Mouse (Mus musculus) forebrain, embryonic 10.5 days (tissue): Measurements from ENCODE around the gene Krt36. TPM values are rescaled to one million over a fixed set of nuclear protein-coding genes. Genes with fewer than 3 reads are reported as not detected.

Experiments
- DNase-seq: peaks from one replicate; pipeline ENCODE4 v3.0.0-alpha.2; 2017; ENCODE audit warnings: low spot score; ENCODE audit errors: extremely low spot score
- H3K27ac ChIP-seq: fragments of 300-500 bp; sonication (generic); 2 replicates; pipeline ENCODE4 v1.5.1; 2016; ENCODE audit warnings: mild to moderate bottlenecking
- H3K27me3 ChIP-seq: fragments of 300-500 bp; sonication (generic); 2 replicates; pipeline ENCODE4 v1.6.1; 2016; ENCODE audit warnings: mild to moderate bottlenecking; ENCODE audit not compliant: poor library complexity, severe bottlenecking
- H3K36me3 ChIP-seq: fragments of 300-500 bp; sonication (generic); replicated peaks from 2 replicates; pipeline ENCODE4 v1.6.1; 2016; ENCODE audit warnings: mild to moderate bottlenecking, moderate library complexity
- H3K4me1 ChIP-seq: fragments of 300-500 bp; sonication (generic); 2 replicates; pipeline ENCODE4 v1.6.1; 2016
- H3K4me3 ChIP-seq: fragments of 300-500 bp; sonication (generic); 2 replicates; pipeline ENCODE4 v1.5.1; 2016; ENCODE audit warnings: mild to moderate bottlenecking, moderate library complexity
- H3K9me3 ChIP-seq: fragments of 300-500 bp; sonication (generic); 2 replicates; pipeline ENCODE4 v1.6.1; 2016; ENCODE audit warnings: mild to moderate bottlenecking, moderate library complexity
- WGBS: fragments of 180-500 bp; shearing (Covaris S2); methylation state at CpG from one replicate; pipeline ENCODE4 v1.1.7; 2016; 5-methylcytosine and 5-hydroxymethylcytosine counted together
- polyA plus RNA-seq: library from polyadenylated mRNA; unstranded; fragments of >200 nt; fragmentation: Nextera tagmentation; extraction: Ambion mirVana; gene quantifications from 2 replicates; pipeline ENCODE4 v1.2.1, GENCODE M21; 2016

Gene Krt36
- polyA plus RNA-seq, 1 experiment from 2014 or later = not detected

- no peak within 1 kb of the TSS for H3K27ac ChIP-seq
- no peaks in the 10 kb centered on the region for H3K27me3 ChIP-seq
- no peaks in the 10 kb centered on the region for H3K36me3 ChIP-seq
- H3K4me3 ChIP-seq = no peak within 1 kb of the TSS
- no peak for DNase-seq
- WGBS = 80% methylated on average over 3 of the region's 3 CpGs
- no peaks in the 10 kb centered on the region for H3K4me1 ChIP-seq
- H3K9me3 ChIP-seq = no peaks in the 10 kb centered on the region
Observed at GRCm38 (mm10) chr11:100121466-100121865, 16.0 kb upstream of the Krt36 start, which contains the start of gene Krt13. Gene Krt13 (minus strand): TSS chr11:100121566.

GRCm38 (mm10) chr11:100120331-100120730 lies 14.9 kb upstream of the Krt36 start:
- H3K4me3 ChIP-seq = no peak overlapping the region
- no peak overlapping the region for H3K27ac ChIP-seq
- H3K9me3 ChIP-seq = no peaks in the 10 kb centered on the region
- no peaks in the 10 kb centered on the region for H3K36me3 ChIP-seq
- 96% methylated on average over 5 of the region's 5 CpGs for WGBS
- DNase-seq = no peak
- H3K27me3 ChIP-seq = no peaks in the 10 kb centered on the region
- no peaks in the 10 kb centered on the region for H3K4me1 ChIP-seq

DNA sequence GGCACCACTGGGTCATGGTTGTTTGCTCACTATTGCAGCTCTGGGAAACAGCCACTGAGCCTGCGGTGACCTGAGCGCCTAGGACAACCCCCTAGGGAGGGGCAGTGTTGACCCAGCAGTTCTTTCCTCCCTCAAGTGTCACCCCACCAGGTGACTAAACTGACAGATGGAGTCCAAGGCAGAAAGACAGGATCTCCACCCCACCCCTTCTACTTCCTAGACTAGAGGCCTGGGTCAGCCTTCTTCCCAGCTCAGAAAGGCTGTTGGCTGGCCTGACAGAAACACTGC lies 8.3 kb upstream of the Krt36 start:
- no peak overlapping the region for H3K4me3 ChIP-seq
- no peaks in the 10 kb centered on the region for H3K27me3 ChIP-seq
- H3K9me3 ChIP-seq = no peaks in the 10 kb centered on the region
- no peak for DNase-seq
- H3K4me1 ChIP-seq = no peaks in the 10 kb centered on the region
- no peaks in the 10 kb centered on the region for H3K36me3 ChIP-seq
- 82% methylated on average over 2 of the region's 2 CpGs for WGBS
- no peak overlapping the region for H3K27ac ChIP-seq

GRCm38 (mm10) chr11:100112935-100113741 lies 7.7 kb upstream of the Krt36 start:
- DNase-seq = no peak
- no peak overlapping the region for H3K27ac ChIP-seq
- no peak overlapping the region for H3K4me3 ChIP-seq
- no peaks in the 10 kb centered on the region for H3K4me1 ChIP-seq
- WGBS = 90% methylated on average over 11 of the region's 11 CpGs
- H3K9me3 ChIP-seq = no peaks in the 10 kb centered on the region
- H3K27me3 ChIP-seq = no peaks in the 10 kb centered on the region
- H3K36me3 ChIP-seq = no peaks in the 10 kb centered on the region

DNA sequence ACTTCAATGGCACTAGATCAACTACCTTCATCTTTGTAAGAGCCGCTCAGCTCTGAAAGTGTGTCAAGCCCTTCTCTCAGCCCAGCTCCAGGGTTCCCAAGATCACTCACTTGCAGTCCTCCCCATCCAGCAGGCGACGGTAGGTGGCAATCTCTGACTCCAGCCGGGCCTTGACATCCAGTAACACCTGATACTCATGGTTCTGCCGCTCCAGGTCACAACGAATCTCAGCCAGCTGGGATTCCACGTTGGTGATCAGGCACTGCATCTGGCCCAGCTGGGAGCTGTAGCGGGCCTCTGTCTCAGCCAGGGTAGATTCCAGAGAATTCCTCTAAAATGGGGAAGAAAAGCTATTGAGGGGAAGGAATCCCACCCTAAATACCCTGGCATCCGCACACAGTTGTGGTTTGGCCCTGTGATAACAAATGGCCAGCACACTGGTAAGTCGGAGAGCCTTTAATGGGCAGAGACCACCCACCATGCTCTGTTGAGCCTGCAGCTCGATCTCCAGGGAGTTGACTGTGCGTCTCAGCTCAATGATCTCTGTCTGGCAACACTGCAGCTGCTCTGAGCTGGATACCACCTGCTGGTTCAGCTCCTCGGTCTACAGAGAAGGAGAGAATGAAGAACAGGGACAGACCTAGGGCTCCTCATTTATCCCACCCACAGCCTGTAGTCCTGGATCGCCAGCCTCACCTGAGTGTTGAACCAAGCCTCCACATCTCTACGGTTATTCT lies 2.6 kb downstream of the Krt36 start:
- no peaks in the 10 kb centered on the region for H3K36me3 ChIP-seq
- no peaks in the 10 kb centered on the region for H3K27me3 ChIP-seq
- no peak overlapping the region for H3K4me3 ChIP-seq
- 80% methylated on average over 15 of the region's 15 CpGs for WGBS
- H3K27ac ChIP-seq = no peak overlapping the region
- H3K4me1 ChIP-seq = peaks cover 9% of the 10 kb centered on the region
- H3K9me3 ChIP-seq = no peaks in the 10 kb centered on the region
- DNase-seq = no peak

DNA sequence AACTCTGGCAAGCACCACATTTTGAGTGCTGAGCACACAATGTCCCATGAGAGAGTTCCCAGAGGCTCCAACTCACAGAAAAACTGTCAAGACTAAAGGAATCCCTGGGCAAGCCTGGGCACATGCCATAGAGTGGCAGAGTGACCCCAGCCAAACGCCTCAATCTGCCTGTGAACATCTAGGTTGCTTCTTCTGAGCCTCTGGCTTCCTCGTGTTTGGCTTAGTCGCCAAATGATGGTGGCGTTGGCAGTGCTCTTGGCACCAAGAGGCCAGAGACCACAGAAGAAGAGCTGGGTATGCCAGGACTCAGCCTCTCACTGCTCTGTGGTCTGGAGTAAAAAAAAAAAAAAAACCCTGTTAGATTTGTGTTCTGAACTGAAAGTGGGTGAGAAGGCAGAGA lies 5.0 kb downstream of the Krt36 start:
- 80% methylated on average over 4 of the region's 4 CpGs for WGBS
- Histone ChIP-seq H3K27ac (no peak overlapping the region), H3K4me3 (no peak overlapping the region), H3K27me3 (no peaks in the 10 kb centered on the region), H3K36me3 (no peaks in the 10 kb centered on the region), H3K9me3 (no peaks in the 10 kb centered on the region), H3K4me1 (peaks cover 18% of the 10 kb centered on the region)
- DNase-seq = no peak

DNA sequence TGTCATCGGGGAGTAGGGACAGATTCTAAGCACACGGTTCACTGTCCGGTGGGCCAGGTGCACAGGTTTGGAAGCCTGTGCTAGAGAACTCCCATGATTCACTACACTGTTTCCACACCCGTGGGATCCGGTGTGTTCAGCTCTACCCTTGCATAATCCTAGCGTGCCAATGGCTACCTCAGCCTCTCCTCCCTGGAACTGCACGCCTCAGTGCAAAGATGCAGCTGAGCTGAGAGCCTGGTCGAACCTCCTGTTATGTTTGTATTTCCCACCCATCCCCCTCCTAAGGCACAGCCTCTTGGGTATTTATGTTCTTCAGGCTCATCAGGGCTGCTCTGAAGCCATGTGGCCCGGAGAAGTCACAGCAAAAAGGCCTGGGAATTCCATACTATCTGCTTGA lies 7.6 kb downstream of the Krt36 start:
- DNase-seq = no peak
- Histone ChIP-seq H3K4me1 (peaks cover 18% of the 10 kb centered on the region), H3K27ac (no peak overlapping the region), H3K9me3 (no peaks in the 10 kb centered on the region), H3K27me3 (no peaks in the 10 kb centered on the region), H3K36me3 (no peaks in the 10 kb centered on the region), H3K4me3 (no peak overlapping the region)
- WGBS = 84% methylated on average over 9 of the region's 9 CpGs

DNA sequence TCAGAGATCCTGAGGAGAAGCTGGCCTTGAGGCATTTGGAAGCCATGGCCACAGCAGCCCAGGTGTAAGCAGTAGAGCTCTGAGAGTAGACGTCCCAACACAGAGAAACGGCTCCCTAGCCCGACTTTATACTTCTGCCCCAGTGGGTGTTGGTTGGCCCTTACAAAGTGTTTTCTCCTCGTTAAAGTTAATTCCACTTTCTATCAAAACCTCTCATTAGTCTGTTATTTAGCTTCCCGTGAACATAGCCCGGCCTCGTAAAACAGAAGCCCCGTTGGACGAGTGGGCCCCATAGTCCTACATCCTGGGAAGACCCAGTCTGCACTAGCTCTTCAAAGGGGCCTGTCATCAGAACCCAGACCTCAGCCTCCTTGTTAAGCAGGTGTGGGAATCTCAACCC lies 9.3 kb downstream of the Krt36 start, which contains the start of gene Krt35:
Gene Krt35, minus strand, starts transcription at position 101 of the 400 bp plus-strand sequence.
- no peaks in the 10 kb centered on the region for H3K27me3 ChIP-seq
- no peak for DNase-seq
- 79% methylated on average over 9 of the region's 9 CpGs for WGBS
- H3K9me3 ChIP-seq = no peaks in the 10 kb centered on the region
- H3K4me3 ChIP-seq = no peak within 1 kb of the TSS
- H3K36me3 ChIP-seq = no peaks in the 10 kb centered on the region
- H3K27ac ChIP-seq = no peak within 1 kb of the TSS
- H3K4me1 ChIP-seq = peaks cover 18% of the 10 kb centered on the region

DNA sequence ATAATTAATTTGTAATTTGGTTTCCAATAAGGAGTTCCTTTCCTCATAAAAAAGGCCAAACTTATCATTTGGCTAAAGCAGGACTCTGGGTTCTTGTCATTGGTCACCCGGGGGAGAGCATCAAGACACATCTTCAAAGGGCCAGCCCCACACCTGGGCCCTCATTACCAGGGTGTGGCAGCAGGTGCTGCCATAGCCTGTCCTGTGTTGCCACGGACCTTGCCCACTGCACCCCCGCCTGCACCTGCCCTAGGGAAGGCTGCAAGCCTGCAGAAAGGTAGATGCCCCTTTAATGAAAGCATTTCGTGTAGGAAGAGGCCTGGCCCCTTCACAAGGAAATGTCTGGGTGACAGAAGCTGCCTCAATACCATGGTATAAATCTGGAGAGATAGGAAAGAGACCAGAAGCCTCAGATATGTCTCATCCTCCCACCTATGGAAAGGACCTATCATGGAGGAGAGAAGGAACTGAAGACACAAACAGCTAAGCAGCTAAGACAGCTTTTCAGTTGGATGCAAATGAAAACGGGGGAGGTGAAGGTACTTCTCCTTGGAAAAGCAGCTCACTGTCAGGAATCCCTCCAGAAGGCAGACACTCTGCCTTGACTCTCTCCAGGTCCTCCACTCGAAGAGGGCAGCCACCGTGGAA lies 16.9 kb downstream of the Krt36 start:
- H3K4me3 ChIP-seq = no peak overlapping the region
- H3K27ac ChIP-seq = no peak overlapping the region
- no peaks in the 10 kb centered on the region for H3K27me3 ChIP-seq
- DNase-seq = no peak
- H3K36me3 ChIP-seq = no peaks in the 10 kb centered on the region
- 70% methylated on average over 7 of the region's 7 CpGs for WGBS
- 0 out of 2 replicates have a peak, but pooled peaks cover 4% of the 10 kb centered on the region for H3K9me3 ChIP-seq
- no peaks in the 10 kb centered on the region for H3K4me1 ChIP-seq

- no peak for DNase-seq
- 93% methylated on average over 10 of the region's 10 CpGs for WGBS
- Histone ChIP-seq H3K27me3 (no peaks in the 10 kb centered on the region), H3K4me3 (no peak within 1 kb of the TSS), H3K9me3 (0 out of 2 replicates have a peak, but pooled peaks cover 4% of the 10 kb centered on the region), H3K27ac (no peak within 1 kb of the TSS), H3K36me3 (no peaks in the 10 kb centered on the region), H3K4me1 (no peaks in the 10 kb centered on the region)
Observed at GRCm38 (mm10) chr11:100087861-100088260, 17.6 kb downstream of the Krt36 start, which contains the start of gene Krt32. Gene Krt32 (minus strand): TSS chr11:100088226.

- Histone ChIP-seq H3K9me3 (no peaks in the 10 kb centered on the region), H3K36me3 (no peaks in the 10 kb centered on the region), H3K4me3 (no peak overlapping the region), H3K4me1 (no peaks in the 10 kb centered on the region), H3K27me3 (no peaks in the 10 kb centered on the region), H3K27ac (no peak overlapping the region)
- 67% methylated on average over 1 of the region's 1 CpGs for WGBS
- DNase-seq = no peak
Observed at GRCm38 (mm10) chr11:100073873-100074272, 31.6 kb downstream of the Krt36 start.

DNA sequence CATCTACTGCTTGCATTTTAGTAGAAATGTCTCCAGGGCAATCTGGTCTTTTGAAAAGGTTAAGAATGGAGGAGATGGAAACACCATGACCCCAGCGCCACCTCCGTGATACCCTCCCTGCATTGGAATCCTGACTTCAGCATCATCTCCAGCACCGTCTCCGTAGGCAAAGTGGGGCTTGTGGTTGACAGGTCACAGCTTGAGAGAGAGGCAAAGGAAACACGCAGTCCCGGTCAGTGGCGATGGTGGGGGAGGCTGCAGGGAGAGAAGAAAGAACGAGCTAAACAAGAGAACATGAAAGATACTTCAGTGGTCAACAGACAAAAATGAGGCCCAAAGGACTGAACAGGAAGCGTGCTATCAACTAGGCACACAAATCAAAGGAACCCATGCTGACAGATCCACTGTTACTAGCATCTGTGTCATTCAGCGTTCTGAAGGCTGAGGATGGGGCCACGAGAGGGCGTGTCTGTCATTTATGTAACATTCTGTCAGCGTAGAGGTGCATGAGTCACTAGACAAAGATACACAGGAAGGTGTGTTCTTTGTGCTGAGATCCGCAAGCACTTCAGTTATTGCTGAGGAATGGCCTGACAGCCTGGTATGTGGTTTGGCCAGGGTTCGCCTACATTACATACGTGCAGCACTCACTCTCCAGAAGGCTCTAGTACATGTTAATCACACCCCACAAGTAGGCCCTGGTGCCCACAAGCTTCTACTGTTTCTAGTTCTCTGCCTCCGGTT lies 38.0 kb downstream of the Krt36 start:
- Histone ChIP-seq H3K4me3 (no peak overlapping the region), H3K27me3 (no peaks in the 10 kb centered on the region), H3K27ac (no peak overlapping the region), H3K9me3 (no peaks in the 10 kb centered on the region), H3K4me1 (no peaks in the 10 kb centered on the region), H3K36me3 (no peaks in the 10 kb centered on the region)
- WGBS = 89% methylated on average over 17 of the region's 17 CpGs
- DNase-seq = no peak
